Mouse (Mus musculus) lung, postnatal 0 days (tissue): Measurements from ENCODE around the gene Arhgef19. TPM values are rescaled to one million over a fixed set of nuclear protein-coding genes. Genes with fewer than 3 reads are reported as not detected.

Experiments
- ATAC-seq: fragments of 200-750 bp; cut with Nextera tagmentation; 2 replicates; pipeline ENCODE4 v1.8.0; 2017; ENCODE audit warnings: moderate library complexity
- DNase-seq: peaks from one replicate; pipeline ENCODE4 v3.0.0-alpha.2; 2016; ENCODE audit warnings: low spot score
- H3K27ac ChIP-seq: fragments of 300-500 bp; sonication (generic); 2 replicates; pipeline ENCODE4 v1.5.1; 2014; ENCODE audit warnings: antibody characterized with exemption, mild to moderate bottlenecking, low read length, mixed read lengths
- H3K27me3 ChIP-seq: fragments of 300-500 bp; sonication (generic); replicated peaks from 2 replicates; pipeline ENCODE4 v1.6.1; 2014; ENCODE audit warnings: low read length, mixed read lengths; ENCODE audit not compliant: insufficient read depth
- H3K36me3 ChIP-seq: fragments of 300-500 bp; sonication (generic); 2 replicates; pipeline ENCODE4 v1.6.1; 2014; ENCODE audit warnings: low read length, mixed read lengths; ENCODE audit not compliant: insufficient read depth
- H3K4me1 ChIP-seq: fragments of 300-500 bp; sonication (generic); 2 replicates; pipeline ENCODE4 v1.6.1; 2014; ENCODE audit warnings: antibody characterized with exemption, low read depth, low read length, mixed read lengths; ENCODE audit not compliant: insufficient read depth
- H3K4me2 ChIP-seq: fragments of 300-500 bp; sonication (generic); replicated peaks from 2 replicates; pipeline ENCODE4 v1.6.1; 2014; ENCODE audit warnings: low read depth, mild to moderate bottlenecking, low read length, moderate library complexity, mixed read lengths
- H3K4me3 ChIP-seq: fragments of 300-500 bp; sonication (generic); 2 replicates; pipeline ENCODE4 v1.5.1; 2014; ENCODE audit warnings: low read depth, low read length
- H3K9ac ChIP-seq: fragments of 300-500 bp; sonication (generic); replicated peaks from 2 replicates; pipeline ENCODE4 v1.6.1; 2014; ENCODE audit warnings: low read depth, mild to moderate bottlenecking
- H3K9me3 ChIP-seq: fragments of 300-500 bp; sonication (generic); 2 replicates; pipeline ENCODE4 v1.6.1; 2016; ENCODE audit warnings: low read length, mixed read lengths
- CTCF ChIP-seq: IDR thresholded peaks from 2 replicates; pipeline ENCODE4 v1.5.1; 2016; ENCODE audit warnings: antibody characterized with exemption, mild to moderate bottlenecking
- EP300 ChIP-seq: IDR thresholded peaks from 2 replicates; pipeline ENCODE4 v1.6.1; 2016; ENCODE audit warnings: antibody characterized with exemption, mild to moderate bottlenecking, control low read depth
- WGBS: fragments of 180-500 bp; shearing (Covaris S2); extraction: QIAGEN DNeasy Blood & Tissue Kit; methylation state at CpG from one replicate; pipeline ENCODE4 v1.1.7; 2014; 5-methylcytosine and 5-hydroxymethylcytosine counted together
- polyA plus RNA-seq: library from polyadenylated mRNA; unstranded; fragments of >200 nt; fragmentation: Nextera tagmentation; extraction: Ambion mirVana; gene quantifications from 2 replicates; pipeline ENCODE4 v1.2.1, GENCODE M21; 2015

Gene Arhgef19
- polyA plus RNA-seq, 1 experiment from 2014 or later = 2.9 TPM

GRCm38 (mm10) chr4:141213342-141213741, 26.0 kb upstream of the Arhgef19 start:
- peak overlapping the region; percentile 89 for H3K4me2 ChIP-seq
- H3K9ac ChIP-seq = no peak overlapping the region
- H3K27me3 ChIP-seq = no peaks in the 10 kb centered on the region
- ATAC-seq (no peak), DNase-seq (no peak)
- H3K36me3 ChIP-seq = no peaks in the 10 kb centered on the region
- peaks cover 6% of the 10 kb centered on the region; the same call in 1 of the 2 replicates for H3K4me1 ChIP-seq
- peak overlapping the region; percentile 50; the same call in 1 of the 2 replicates for H3K4me3 ChIP-seq
- H3K27ac ChIP-seq = no peak overlapping the region
- H3K9me3 ChIP-seq = no peaks in the 10 kb centered on the region
- WGBS = 45% methylated on average over 2 of the region's 2 CpGs
- TF ChIP-seq CTCF = no peak
- no peak for TF ChIP-seq EP300

- H3K4me1 ChIP-seq = peaks cover 6% of the 10 kb centered on the region; the same call in 1 of the 2 replicates
- H3K9me3 ChIP-seq = no peaks in the 10 kb centered on the region
- WGBS = 2% methylated on average over 24 of the region's 24 CpGs
- ATAC-seq = peak; percentile 84
- peak; percentile 18 for TF ChIP-seq CTCF
- no peak for TF ChIP-seq EP300
- 0 out of 2 replicates have a peak within 1 kb of the TSS, but pooled peaks have one; percentile 26 for H3K9ac ChIP-seq
- H3K4me2 ChIP-seq = peak within 1 kb of the TSS; percentile 89
- peak; percentile 92 for DNase-seq
- no peak within 1 kb of the TSS for H3K27ac ChIP-seq
- peak within 1 kb of the TSS; percentile 50 for H3K4me3 ChIP-seq
- no peaks in the 10 kb centered on the region for H3K27me3 ChIP-seq
- no peaks in the 10 kb centered on the region for H3K36me3 ChIP-seq
Observed at GRCm38 (mm10) chr4:141213770-141214336, 25.4 kb upstream of the Arhgef19 start, which contains the start of gene Rsg1. Rsg1 (plus strand) TSS chr4:141213956.

- ATAC-seq = peak; percentile 22
- Histone ChIP-seq H3K9ac (0 out of 2 replicates have a peak overlapping the region, but pooled peaks have one; percentile 26), H3K9me3 (no peaks in the 10 kb centered on the region), H3K4me3 (peak overlapping the region; percentile 50), H3K27me3 (no peaks in the 10 kb centered on the region), H3K36me3 (no peaks in the 10 kb centered on the region), H3K4me1 (peaks cover 6% of the 10 kb centered on the region; the same call in 1 of the 2 replicates), H3K4me2 (peak overlapping the region; percentile 89), H3K27ac (no peak overlapping the region)
- 2% methylated on average over 16 of the region's 16 CpGs for WGBS
- DNase-seq = peak; percentile 57
- TF ChIP-seq EP300 (no peak), CTCF (peak; percentile 75)
Observed at GRCm38 (mm10) chr4:141214337-141214851, 24.9 kb upstream of the Arhgef19 start.

- Histone ChIP-seq H3K4me2 (no peak overlapping the region), H3K27ac (no peak overlapping the region), H3K27me3 (no peaks in the 10 kb centered on the region), H3K4me3 (no peak overlapping the region), H3K4me1 (no peaks in the 10 kb centered on the region), H3K9me3 (no peaks in the 10 kb centered on the region), H3K9ac (no peak overlapping the region), H3K36me3 (no peaks in the 10 kb centered on the region)
- WGBS = 90% methylated on average over 20 of the region's 20 CpGs
- TF ChIP-seq EP300 (no peak), CTCF (no peak)
- ATAC-seq (no peak), DNase-seq (no peak)
Observed at GRCm38 (mm10) chr4:141219583-141220213, 19.6 kb upstream of the Arhgef19 start.

- WGBS = 64% methylated on average over 2 of the region's 2 CpGs
- Histone ChIP-seq H3K27me3 (no peaks in the 10 kb centered on the region), H3K27ac (no peak overlapping the region), H3K4me3 (no peak overlapping the region), H3K36me3 (no peaks in the 10 kb centered on the region), H3K4me2 (no peak overlapping the region), H3K4me1 (no peaks in the 10 kb centered on the region), H3K9me3 (no peaks in the 10 kb centered on the region), H3K9ac (no peak overlapping the region)
- no peak for ATAC-seq
- TF ChIP-seq EP300 (no peak), CTCF (peak; percentile 39)
- no peak for DNase-seq
Observed at GRCm38 (mm10) chr4:141221848-141222247, 17.5 kb upstream of the Arhgef19 start.

- WGBS = 86% methylated on average over 5 of the region's 5 CpGs
- no peak for ATAC-seq
Observed at GRCm38 (mm10) chr4:141222752-141223151, 16.5 kb upstream of the Arhgef19 start.

More at GRCm38 (mm10) chr4:141222752-141223151, 16.5 kb upstream of the Arhgef19 start:
- DNase-seq = no peak
- Histone ChIP-seq H3K9ac (no peak overlapping the region), H3K9me3 (no peaks in the 10 kb centered on the region), H3K36me3 (no peaks in the 10 kb centered on the region), H3K4me2 (no peak overlapping the region), H3K4me1 (no peaks in the 10 kb centered on the region), H3K27me3 (no peaks in the 10 kb centered on the region), H3K27ac (no peak overlapping the region), H3K4me3 (no peak overlapping the region)
- no peak for TF ChIP-seq CTCF
- no peak for TF ChIP-seq EP300
